Mouse (Mus musculus) embryonic facial prominence, embryonic 10.5 days (tissue): ENCODE data around the gene Afg3l1. TPM values are rescaled to one million over a fixed set of nuclear protein-coding genes. Genes with fewer than 3 reads are reported as not detected.
"Not testable (repeated sequence)": the region's sequence is repeated elsewhere in the genome, so short reads cannot be mapped to it uniquely, and the experiment has no call there.

Source experiments
- DNase-seq: peaks from one replicate; pipeline ENCODE4 v3.0.0-alpha.2; 2017; ENCODE audit warnings: low spot score
- H3K27ac ChIP-seq: fragments of 300-500 bp; sonication (generic); replicated peaks from 2 replicates; pipeline ENCODE4 v1.5.1; 2016; ENCODE audit warnings: mild to moderate bottlenecking
- H3K27me3 ChIP-seq: fragments of 300-500 bp; sonication (generic); replicated peaks from 2 replicates; pipeline ENCODE4 v1.6.1; 2016; ENCODE audit warnings: low read depth, mild to moderate bottlenecking; ENCODE audit not compliant: poor library complexity, severe bottlenecking
- H3K36me3 ChIP-seq: fragments of 300-500 bp; sonication (generic); replicated peaks from 2 replicates; pipeline ENCODE4 v1.6.1; 2016; ENCODE audit warnings: mild to moderate bottlenecking, moderate library complexity
- H3K4me1 ChIP-seq: fragments of 300-500 bp; sonication (generic); 2 replicates; pipeline ENCODE4 v1.6.1; 2016
- H3K4me3 ChIP-seq: fragments of 300-500 bp; sonication (generic); 2 replicates; pipeline ENCODE4 v1.5.1; 2016; ENCODE audit warnings: mild to moderate bottlenecking, moderate library complexity
- H3K9me3 ChIP-seq: fragments of 300-500 bp; sonication (generic); 2 replicates; pipeline ENCODE4 v1.6.1; 2016; ENCODE audit warnings: mild to moderate bottlenecking
- WGBS: fragments of 180-500 bp; shearing (Covaris S2); methylation state at CpG from one replicate; pipeline ENCODE4 v1.1.7; 2016; 5-methylcytosine and 5-hydroxymethylcytosine counted together
- polyA plus RNA-seq: library from polyadenylated mRNA; unstranded; fragments of >200 nt; fragmentation: Nextera tagmentation; extraction: Ambion mirVana; gene quantifications from 2 replicates; pipeline ENCODE4 v1.2.1, GENCODE M21; 2016

Gene Afg3l1
- polyA plus RNA-seq: 68.1 and 69.2 TPM in 2 replicates

DNA sequence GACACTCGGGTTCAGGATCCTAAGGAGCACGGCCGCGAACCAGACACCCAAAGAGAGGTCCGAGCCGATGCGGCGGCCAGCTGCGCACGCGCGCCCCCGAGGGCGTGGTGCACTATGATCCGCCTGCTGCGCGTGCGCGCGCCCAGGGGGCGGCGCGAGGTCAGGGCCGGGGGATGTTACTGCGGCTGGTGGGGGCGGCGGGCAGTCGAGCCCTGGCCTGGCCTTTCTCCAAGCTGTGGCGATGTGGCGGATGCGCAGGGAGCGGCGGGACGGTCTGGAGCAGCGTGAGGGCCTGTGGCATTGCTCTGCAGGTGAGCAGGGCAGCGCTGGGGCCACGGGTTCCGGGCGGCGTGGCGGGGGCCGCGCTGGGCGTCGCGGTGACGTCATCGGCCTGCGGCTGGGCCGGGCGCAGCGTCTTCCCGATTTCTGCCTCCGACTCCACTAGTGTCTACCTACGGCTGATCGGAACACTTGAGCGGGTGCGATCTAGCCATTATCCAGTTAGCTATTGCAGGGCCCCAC lies at the start of gene Afg3l1:
TSS of gene Afg3l1 (plus strand) at position 167 of the 522 bp plus-strand sequence.
- Histone ChIP-seq H3K9me3 (no peaks in the 10 kb centered on the region), H3K36me3 (peaks cover 27% of the 10 kb centered on the region), H3K4me3 (peak within 1 kb of the TSS; percentile 96), H3K27ac (peak within 1 kb of the TSS; percentile 99), H3K4me1 (peaks cover 19% of the 10 kb centered on the region), H3K27me3 (peaks cover 5% of the 10 kb centered on the region; the same call in 1 of the 2 replicates)
- peak; percentile 95 for DNase-seq
- under 1% methylated on average over 58 of the region's 58 CpGs for WGBS

DNA sequence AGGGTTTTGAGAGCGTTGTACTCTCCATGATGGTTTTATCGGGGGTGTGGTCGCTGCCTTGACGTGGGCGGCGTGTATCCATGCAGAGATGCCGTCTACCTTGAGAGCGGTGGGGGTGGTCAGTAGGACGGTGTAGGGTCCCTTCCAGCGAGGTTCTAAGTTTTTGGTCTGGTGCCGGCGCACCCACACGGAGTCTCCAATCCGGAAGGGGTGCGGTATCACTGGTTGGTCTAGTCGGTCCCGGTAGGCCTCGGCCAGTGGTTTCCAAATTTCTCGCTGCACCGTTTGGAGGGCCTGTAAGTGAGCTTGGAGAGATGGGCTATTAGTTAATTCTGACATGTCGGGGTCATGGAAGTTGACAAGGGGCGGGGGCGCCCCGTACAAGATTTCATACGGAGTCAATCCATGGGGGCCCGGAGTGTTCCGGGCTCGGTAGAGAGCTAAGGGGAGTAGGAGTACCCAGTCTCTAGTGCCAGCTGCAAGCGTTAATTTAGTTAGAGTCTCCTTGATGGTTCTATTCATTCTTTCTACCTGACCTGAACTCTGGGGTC lies 49.3 kb upstream of the Afg3l1 start:
- Histone ChIP-seq H3K27me3 (no peaks in the 10 kb centered on the region), H3K4me1 (no peaks in the 10 kb centered on the region; the same call in 1 of the 2 replicates), H3K36me3 (no peaks in the 10 kb centered on the region), H3K4me3 (no peak overlapping the region), H3K27ac (no peak overlapping the region), H3K9me3 (peaks cover 64% of the 10 kb centered on the region)
- WGBS: 96% methylated on average over 29 of the region's 29 CpGs
- no peak for DNase-seq

DNA sequence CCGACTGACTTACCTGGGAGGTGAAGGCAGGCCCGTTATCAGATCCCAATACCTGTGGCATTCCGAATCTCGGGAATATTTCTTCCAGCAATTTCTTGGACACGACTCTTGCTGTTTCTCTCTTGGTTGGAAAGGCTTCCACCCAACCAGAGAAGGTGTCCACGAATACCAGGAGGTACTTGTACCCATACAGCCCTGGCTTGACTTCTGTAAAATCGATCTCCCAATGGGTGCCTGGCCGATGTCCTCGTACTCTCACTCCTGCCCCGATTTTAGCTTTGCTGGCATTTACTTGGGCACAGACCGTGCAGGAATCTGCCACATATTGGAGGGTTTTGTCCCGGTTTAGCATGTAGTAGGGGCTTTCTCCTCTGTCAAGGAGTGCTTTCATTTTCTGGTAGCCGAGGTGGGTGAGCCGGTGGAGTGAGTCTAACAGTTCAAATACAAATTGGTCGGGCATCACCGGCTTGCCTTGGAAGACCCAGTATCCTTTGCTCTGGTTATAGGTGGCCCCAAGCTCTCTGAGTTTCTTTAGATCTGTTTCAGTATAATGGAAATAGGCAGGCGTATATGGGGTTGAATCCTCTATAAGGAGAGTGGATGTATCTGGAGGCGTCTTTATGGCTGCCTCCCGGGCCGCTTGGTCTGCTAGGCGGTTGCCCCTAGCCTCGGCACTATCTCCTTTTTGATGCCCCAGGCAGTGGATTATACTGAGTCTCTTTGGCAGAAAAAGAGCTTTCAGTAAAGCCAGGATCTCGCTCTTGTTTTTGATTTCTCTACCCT lies 48.6 kb upstream of the Afg3l1 start:
- Histone ChIP-seq H3K36me3 (no peaks in the 10 kb centered on the region), H3K9me3 (peaks cover 68% of the 10 kb centered on the region), H3K4me1 (no peaks in the 10 kb centered on the region), H3K27me3 (no peaks in the 10 kb centered on the region), H3K4me3 (no peak overlapping the region), H3K27ac (no peak overlapping the region)
- DNase-seq: no peak
- 96% methylated on average over 23 of the region's 23 CpGs for WGBS

DNA sequence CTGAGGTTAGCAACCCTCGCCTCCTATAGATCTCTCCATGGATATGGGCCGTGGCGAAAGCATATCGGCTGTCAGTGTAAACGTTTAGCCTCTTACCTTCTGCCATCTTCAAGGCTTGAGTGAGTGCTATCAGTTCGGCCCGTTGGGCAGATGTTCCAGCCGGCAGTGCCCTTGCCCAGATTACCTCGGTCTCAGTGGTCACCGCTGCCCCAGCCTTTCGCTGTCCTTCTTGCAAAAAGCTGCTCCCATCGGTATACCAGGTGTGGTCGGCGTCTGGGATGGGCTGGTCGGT lies 48.0 kb upstream of the Afg3l1 start:
- H3K4me1 ChIP-seq, H3K4me3 ChIP-seq, DNase-seq, H3K27ac ChIP-seq, H3K36me3 ChIP-seq, H3K27me3 ChIP-seq: not testable (repeated sequence)
- 95% methylated on average over 15 of the region's 15 CpGs for WGBS
- H3K9me3 ChIP-seq: peaks cover 72% of the 10 kb centered on the region

DNA sequence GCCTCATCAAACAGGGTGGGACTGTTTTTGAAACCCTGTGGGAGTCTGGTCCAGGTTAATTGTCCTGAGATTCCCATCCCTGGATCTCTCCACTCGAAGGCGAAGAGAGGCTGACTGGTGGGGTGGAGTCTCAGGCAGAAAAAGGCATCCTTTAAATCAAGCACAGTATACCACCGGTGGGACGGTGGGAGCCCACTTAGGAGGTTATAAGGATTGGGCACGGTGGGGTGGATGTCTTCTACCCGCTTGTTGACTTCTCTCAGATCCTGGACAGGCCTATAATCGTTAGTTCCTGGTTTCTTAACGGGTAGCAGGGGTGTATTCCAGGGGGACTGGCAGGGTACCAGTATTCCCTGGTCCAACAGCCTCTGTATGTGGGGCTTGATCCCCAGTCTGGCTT lies 46.8 kb upstream of the Afg3l1 start:
- DNase-seq, H3K27me3 ChIP-seq, H3K4me1 ChIP-seq, H3K4me3 ChIP-seq, H3K27ac ChIP-seq, H3K36me3 ChIP-seq: not testable (repeated sequence)
- peaks cover 75% of the 10 kb centered on the region for H3K9me3 ChIP-seq
- WGBS: 90% methylated on average over 8 of the region's 8 CpGs

DNA sequence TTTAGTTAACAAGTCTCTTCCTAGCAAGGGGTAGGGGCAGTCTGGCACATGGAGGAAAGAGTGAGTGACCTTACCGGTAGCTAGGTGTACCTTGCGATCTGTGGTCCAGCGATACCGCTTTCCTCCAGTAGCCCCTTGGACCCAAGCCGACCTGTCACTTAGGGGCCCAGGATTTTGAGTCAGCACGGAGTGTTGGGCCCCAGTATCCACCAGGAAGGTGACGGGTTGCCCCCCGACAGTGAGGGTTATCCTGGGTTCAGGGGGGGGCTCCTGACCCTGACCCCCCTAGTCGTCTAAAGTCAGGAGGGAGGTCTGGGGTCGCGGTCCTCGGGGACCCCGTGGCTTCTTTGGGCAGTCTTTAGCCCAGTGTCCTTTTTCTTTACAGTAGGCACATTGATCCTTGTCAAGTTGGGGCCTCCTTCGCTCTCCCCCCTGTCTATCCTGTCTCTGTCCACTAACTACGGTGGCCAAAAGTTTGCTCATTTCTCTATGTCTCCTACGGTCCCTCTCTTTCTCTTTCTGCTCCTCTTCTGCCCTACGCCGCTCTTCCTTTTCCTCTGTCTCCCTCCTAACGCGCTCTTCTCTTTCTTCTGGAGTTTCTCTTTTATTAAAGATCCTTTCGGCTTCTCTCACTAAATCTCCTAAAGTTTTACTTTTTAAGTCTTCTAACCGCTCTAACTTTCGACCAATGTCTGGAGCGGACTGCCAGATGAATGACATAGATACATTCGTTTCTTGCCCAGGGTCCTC lies 45.9 kb upstream of the Afg3l1 start:
- no peak overlapping the region for H3K27ac ChIP-seq
- no peak overlapping the region for H3K4me3 ChIP-seq
- H3K27me3 ChIP-seq: no peaks in the 10 kb centered on the region
- peaks cover 73% of the 10 kb centered on the region for H3K9me3 ChIP-seq
- no peaks in the 10 kb centered on the region for H3K36me3 ChIP-seq
- no peaks in the 10 kb centered on the region for H3K4me1 ChIP-seq
- DNase-seq: no peak
- 94% methylated on average over 25 of the region's 25 CpGs for WGBS

DNA sequence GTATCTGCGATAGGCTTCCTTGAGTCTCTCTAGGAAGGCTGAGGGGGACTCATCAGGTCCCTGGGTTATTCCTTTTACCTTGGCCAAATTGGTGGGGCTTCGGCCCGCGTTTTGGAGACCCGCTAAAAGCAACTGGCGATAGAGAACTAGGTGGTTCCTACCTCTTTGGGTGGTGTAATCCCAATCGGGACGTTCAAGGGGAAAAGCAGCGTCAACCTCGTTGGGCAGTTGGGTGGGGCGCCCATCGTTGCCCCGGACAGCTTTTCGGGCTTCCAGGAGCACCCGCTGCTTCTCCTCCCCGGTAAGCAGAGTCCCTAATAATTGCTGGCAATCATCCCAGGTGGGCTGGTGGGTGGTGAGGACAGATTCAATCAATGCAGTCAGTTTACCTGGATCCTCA lies 45.3 kb upstream of the Afg3l1 start:
- H3K27ac ChIP-seq: no peak overlapping the region
- no peak for DNase-seq
- no peaks in the 10 kb centered on the region for H3K4me1 ChIP-seq
- no peaks in the 10 kb centered on the region for H3K27me3 ChIP-seq
- H3K9me3 ChIP-seq: peaks cover 69% of the 10 kb centered on the region
- 95% methylated on average over 16 of the region's 16 CpGs for WGBS
- no peak overlapping the region for H3K4me3 ChIP-seq
- no peaks in the 10 kb centered on the region for H3K36me3 ChIP-seq

GRCm38 (mm10) chr8:123433241-123433974 lies 44.3 kb upstream of the Afg3l1 start:
- not testable (repeated sequence) for H3K27me3 ChIP-seq, H3K4me3 ChIP-seq, H3K4me1 ChIP-seq, DNase-seq, H3K36me3 ChIP-seq, H3K27ac ChIP-seq
- WGBS: 98% methylated on average over 47 of the region's 47 CpGs
- H3K9me3 ChIP-seq: peaks cover 59% of the 10 kb centered on the region

GRCm38 (mm10) chr8:123441788-123442187 lies 35.9 kb upstream of the Afg3l1 start:
- DNase-seq: no peak
- Histone ChIP-seq H3K36me3 (peaks cover 12% of the 10 kb centered on the region), H3K27ac (no peak overlapping the region), H3K4me3 (no peak overlapping the region; the same call in 1 of the 2 replicates), H3K4me1 (peaks cover 12% of the 10 kb centered on the region), H3K9me3 (0 out of 2 replicates have a peak, but pooled peaks cover 3% of the 10 kb centered on the region), H3K27me3 (no peaks in the 10 kb centered on the region)
- WGBS: 95% methylated on average over 2 of the region's 2 CpGs

GRCm38 (mm10) chr8:123442351-123442750 lies 35.4 kb upstream of the Afg3l1 start:
- peaks cover 12% of the 10 kb centered on the region for H3K4me1 ChIP-seq
- no peak for DNase-seq
- peak overlapping the region; percentile 78 for H3K4me3 ChIP-seq
- H3K9me3 ChIP-seq: no peaks in the 10 kb centered on the region
- WGBS: 79% methylated on average over 5 of the region's 5 CpGs
- no peaks in the 10 kb centered on the region for H3K27me3 ChIP-seq
- H3K27ac ChIP-seq: no peak overlapping the region
- H3K36me3 ChIP-seq: peaks cover 15% of the 10 kb centered on the region

- Histone ChIP-seq H3K27me3 (no peaks in the 10 kb centered on the region), H3K4me1 (peaks cover 12% of the 10 kb centered on the region), H3K4me3 (peak overlapping the region; percentile 78), H3K9me3 (no peaks in the 10 kb centered on the region), H3K27ac (peak overlapping the region; percentile 96), H3K36me3 (peaks cover 19% of the 10 kb centered on the region)
- 1% methylated on average over 41 of the region's 41 CpGs for WGBS
- DNase-seq: peak; percentile 93
Measured at GRCm38 (mm10) chr8:123442871-123443575, 34.7 kb upstream of the Afg3l1 start.

DNA sequence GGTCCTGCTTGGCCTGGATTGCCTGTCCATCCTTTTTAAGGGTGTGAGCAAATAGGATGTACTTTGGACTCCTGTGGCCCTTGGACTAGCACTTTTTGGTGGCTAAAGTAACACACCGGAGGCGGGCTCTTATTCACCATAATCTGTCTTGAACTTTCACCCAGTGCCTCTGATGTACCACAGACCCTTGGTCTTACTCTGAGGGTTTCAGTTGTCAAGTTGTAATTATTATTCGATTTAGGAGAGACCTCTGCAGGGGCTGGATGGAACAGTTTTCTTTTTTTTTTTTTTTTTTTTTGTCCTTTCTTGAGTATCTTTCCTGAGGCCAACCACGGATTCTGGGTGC lies 34.2 kb upstream of the Afg3l1 start:
- Histone ChIP-seq H3K9me3 (no peaks in the 10 kb centered on the region), H3K27ac (peak overlapping the region; percentile 96), H3K4me3 (peak overlapping the region; percentile 78), H3K36me3 (peaks cover 24% of the 10 kb centered on the region), H3K4me1 (peaks cover 12% of the 10 kb centered on the region), H3K27me3 (no peaks in the 10 kb centered on the region)
- 32% methylated on average over 4 of the region's 4 CpGs for WGBS
- DNase-seq: no peak
